Mouse (Mus musculus) brain, embryonic 14.5 days (tissue): Measurements from ENCODE around the gene Ccdc162. TPM values are rescaled to one million over a fixed set of nuclear protein-coding genes. Genes with fewer than 3 reads are reported as not detected.

Experiments
- DNase-seq: peaks from one replicate; pipeline ENCODE4 v3.0.0-alpha.2; 2011; ENCODE audit warnings: low read depth
- CTCF ChIP-seq: fragments of 200-500 bp; IDR thresholded peaks from 2 replicates; pipeline ENCODE4 v1.5.1; 2012; ENCODE audit warnings: inconsistent platforms, mild to moderate bottlenecking, moderate library complexity, borderline replicate concordance; ENCODE audit not compliant: insufficient read depth, insufficient read length; ENCODE audit errors: extremely low read depth
- POLR2A ChIP-seq: fragments of 200-500 bp; IDR thresholded peaks from 2 replicates; pipeline ENCODE4 v1.6.1; 2012; ENCODE audit warnings: mild to moderate bottlenecking, inconsistent platforms, borderline replicate concordance; ENCODE audit not compliant: poor library complexity, insufficient read depth, insufficient read length, severe bottlenecking; ENCODE audit errors: extremely low read depth
- polyA plus RNA-seq: library from polyadenylated mRNA; depleted of rRNA; stranded (reverse); fragments of >200 nt; gene quantifications from 2 replicates; pipeline ENCODE4 v1.2.3, GENCODE M21; 2012; rRNA removed

Ccdc162 gene
- polyA plus RNA-seq = 1.1 and 2.5 TPM in 2 replicates

DNA sequence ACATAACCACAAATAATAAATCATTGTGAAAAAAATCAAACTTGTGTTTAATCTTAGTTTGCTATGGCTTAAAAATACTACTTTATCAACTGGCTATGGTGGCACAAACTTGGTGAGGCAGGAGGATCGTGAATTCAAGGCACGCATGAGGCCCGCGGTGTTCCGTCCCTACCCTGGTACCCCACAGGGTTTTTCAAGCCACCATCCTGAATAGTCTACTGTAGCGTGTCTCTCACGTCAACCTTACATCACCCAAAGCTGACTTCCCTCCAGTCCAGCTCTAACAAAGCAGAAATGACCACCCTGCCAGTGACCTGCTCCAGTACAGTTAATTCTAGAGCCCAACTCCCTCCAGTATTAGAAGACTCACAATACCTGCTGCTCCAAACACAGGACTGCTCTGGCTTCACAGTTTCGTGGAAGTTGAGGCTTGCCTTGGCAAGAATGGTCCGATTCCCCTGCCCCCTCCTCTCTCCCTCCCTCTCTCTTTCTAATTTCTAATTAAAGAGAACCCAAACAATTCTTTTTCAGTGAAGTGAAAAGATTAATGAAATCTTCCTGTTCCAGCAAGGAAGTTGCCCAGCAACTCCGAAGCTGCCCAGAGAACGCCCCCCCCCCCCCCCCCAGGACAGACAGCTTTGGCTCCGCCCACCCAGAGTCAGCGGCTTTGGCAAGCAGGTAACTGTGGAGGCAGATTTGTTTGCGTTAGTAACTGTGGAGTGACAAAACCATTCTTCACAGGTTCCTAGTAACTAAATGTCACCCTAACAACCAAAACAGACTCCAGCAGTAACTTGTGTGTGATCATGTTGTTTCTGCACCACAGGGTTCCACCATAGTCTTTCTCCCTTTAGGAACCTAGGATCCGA is at the start of gene Ccdc162:
Gene Ccdc162, minus strand, starts transcription at position 606 of the 869 bp plus-strand sequence.
- TF ChIP-seq CTCF = no peak
- TF ChIP-seq POLR2A = no peak
- DNase-seq = peak; percentile 70

GRCm38 (mm10) chr10:41765586-41765985 is 49.2 kb upstream of the Ccdc162 start:
- TF ChIP-seq POLR2A (no peak), CTCF (no peak)
- DNase-seq = no peak

GRCm38 (mm10) chr10:41763741-41764385 is 47.4 kb upstream of the Ccdc162 start:
- TF ChIP-seq CTCF = no peak
- TF ChIP-seq POLR2A = no peak
- DNase-seq = no peak

GRCm38 (mm10) chr10:41760866-41761265 is 44.4 kb upstream of the Ccdc162 start:
- TF ChIP-seq CTCF = no peak
- TF ChIP-seq POLR2A = no peak
- no peak for DNase-seq

DNA sequence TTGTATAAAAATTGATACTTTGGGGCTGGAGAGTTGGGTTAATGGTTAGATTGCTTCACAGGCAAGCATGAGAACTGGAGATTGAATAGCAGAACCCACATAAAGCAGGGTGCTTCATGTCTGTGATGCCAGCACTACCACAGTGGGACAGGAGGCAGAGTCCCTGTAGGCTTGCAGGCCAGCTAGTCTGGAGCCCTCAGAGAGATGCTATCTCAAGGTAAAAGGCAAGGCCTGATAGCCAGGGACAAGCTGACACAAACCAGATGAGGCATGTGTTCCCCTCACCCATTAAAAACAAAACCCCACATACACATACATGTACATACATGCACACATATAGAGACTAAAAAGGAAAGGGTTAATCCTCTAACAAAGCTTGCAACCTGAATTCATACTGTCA is 41.6 kb upstream of the Ccdc162 start:
- no peak for DNase-seq
- TF ChIP-seq CTCF = no peak
- no peak for TF ChIP-seq POLR2A

DNA sequence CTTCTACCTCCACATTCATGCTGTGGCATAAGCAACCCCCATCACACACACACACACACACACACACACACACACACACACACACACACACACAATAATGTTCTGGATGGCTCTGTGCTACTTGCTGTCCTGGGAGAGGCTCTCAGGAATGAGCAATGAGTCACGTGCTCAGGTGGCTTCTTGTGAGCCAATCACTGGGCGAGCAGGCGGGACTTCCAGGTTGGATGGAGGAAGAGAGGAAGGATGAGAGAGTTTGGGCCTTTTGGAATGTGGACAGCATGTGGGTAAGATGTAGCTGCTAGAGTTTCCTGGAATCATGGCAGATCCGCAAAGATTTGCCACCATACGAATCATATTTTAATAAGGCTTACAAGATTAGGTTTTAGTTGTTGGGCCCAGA is 40.8 kb upstream of the Ccdc162 start:
- TF ChIP-seq POLR2A (no peak), CTCF (no peak)
- no peak for DNase-seq

DNA sequence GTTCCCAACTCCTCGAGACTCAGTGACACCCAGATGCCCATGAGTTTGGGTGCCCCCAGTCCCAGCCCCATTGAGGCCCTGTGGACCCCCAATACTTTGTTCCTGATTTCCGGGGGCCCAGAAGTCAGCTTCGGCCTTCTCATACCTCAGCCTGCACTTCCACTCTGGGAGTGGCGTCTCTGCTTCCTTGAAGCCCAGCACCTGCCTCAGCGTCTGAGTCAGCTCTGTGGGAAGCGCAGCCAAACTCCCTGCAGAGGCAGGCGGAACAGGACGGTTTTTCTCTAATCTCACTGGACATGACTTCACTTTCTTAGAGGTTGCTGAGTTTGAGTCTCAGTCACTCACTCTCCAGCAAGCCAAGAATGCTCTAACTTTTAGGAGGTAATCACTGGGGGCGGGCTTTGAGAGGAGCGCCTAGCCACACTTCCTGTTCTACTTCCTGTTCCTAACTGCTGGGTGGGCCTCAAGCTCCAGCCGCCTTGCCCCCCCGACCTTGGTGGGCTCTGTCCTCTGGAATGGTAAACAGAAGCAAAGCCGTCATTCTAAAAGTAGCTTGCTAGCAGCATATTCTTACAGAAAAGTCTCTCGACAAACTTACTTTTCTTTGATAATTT is 35.5 kb upstream of the Ccdc162 start:
- TF ChIP-seq CTCF = no peak
- TF ChIP-seq POLR2A = no peak
- no peak for DNase-seq

DNA sequence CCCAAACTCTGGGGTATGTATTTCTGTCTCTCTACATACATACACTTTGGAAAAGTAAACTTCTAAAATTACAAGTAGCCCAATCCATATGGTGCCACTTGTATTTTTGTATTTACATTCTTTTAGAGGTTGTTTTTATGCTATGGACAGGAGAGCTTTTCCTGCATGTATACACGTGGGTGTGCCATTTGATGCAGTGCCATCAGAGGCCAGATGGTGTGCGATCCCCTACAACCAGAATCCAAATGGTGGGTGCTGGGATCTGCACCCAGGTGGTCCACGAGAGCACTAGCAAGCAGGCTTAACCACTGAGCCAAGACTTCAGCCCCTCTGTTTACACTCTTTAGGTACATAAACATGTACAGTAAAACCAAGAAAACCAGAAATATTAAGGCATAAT is 32.9 kb upstream of the Ccdc162 start:
- TF ChIP-seq CTCF (no peak), POLR2A (no peak)
- no peak for DNase-seq

GRCm38 (mm10) chr10:41746554-41746953 is 30.1 kb upstream of the Ccdc162 start:
- DNase-seq = peak; percentile 74
- TF ChIP-seq CTCF (no peak), POLR2A (no peak)

- TF ChIP-seq CTCF (no peak), POLR2A (no peak)
Observed at GRCm38 (mm10) chr10:41744006-41744405, 27.6 kb upstream of the Ccdc162 start.

DNA sequence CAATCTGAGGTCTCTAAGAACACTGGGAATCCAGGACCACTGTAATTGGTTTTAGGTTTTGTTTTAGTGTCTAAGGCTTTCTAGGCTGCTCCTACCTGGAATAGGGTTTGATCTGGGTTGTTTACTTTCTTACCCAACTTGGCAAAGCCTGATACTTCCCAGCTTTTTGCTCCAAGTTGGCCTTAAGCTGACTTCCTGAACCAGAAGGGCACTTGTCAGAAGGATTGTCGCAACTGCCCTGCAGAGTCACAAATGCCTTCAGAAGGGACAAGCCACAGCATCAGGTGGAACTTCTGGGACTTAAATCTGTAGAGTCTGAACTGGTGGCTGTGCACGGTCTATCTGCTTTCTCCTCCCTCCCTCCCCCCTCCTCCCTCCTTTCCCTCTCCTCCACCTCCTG is 23.8 kb upstream of the Ccdc162 start:
- no peak for DNase-seq
- TF ChIP-seq POLR2A (no peak), CTCF (no peak)

More at GRCm38 (mm10) chr10:41744006-41744405, 27.6 kb upstream of the Ccdc162 start:
- DNase-seq = no peak

DNA sequence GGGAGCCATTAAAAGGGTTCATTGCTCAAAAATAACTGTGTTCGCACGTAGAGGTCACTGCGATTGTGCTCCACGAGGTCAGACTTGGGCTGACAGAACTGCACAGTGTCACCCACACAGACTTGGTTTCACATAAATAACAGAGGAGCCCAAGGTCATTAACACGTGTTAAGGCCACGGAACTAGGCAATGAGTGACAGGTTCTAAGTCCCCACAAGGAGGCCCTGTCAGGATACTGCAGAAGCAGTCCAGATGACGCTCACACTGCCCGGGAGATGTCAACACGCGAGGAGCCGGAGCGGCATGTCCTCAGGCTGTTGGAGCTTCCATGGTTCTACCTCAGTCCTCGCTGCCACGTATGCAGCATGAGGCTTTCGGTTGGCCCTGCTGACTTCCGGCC is 20.8 kb upstream of the Ccdc162 start:
- TF ChIP-seq POLR2A (no peak), CTCF (no peak)
- no peak for DNase-seq

- no peak for TF ChIP-seq CTCF
- TF ChIP-seq POLR2A = no peak
- DNase-seq = no peak
Observed at GRCm38 (mm10) chr10:41735398-41735797, 19.0 kb upstream of the Ccdc162 start.
